Mouse (Mus musculus): ENCODE measurements around the gene Stk40. TPM values are rescaled to one million over a fixed set of nuclear protein-coding genes. Genes with fewer than 3 reads are reported as not detected.
"Not testable (repeated sequence)": the region's sequence is repeated elsewhere in the genome, so short reads cannot be mapped to it uniquely, and the experiment has no call there.

Stk40 gene
- total RNA-seq, 1 experiment from 2014 or later, result 37.1 TPM

- ATAC-seq (replicated peaks; ENCODE audit: insufficient number of reproducible peaks, low FRiP score, low TSS enrichment, poor library complexity, severe bottlenecking), result 0 out of 2 replicates have a peak, but pooled peaks have one; percentile 5
Observed at GRCm38 (mm10) chr4:126149041-126149676, 45.4 kb downstream of the Stk40 start.

- ATAC-seq (replicated peaks; ENCODE audit: insufficient number of reproducible peaks, low FRiP score, low TSS enrichment, poor library complexity, severe bottlenecking), result no peak
Observed at GRCm38 (mm10) chr4:126149798-126150197, 46.0 kb downstream of the Stk40 start.

DNA sequence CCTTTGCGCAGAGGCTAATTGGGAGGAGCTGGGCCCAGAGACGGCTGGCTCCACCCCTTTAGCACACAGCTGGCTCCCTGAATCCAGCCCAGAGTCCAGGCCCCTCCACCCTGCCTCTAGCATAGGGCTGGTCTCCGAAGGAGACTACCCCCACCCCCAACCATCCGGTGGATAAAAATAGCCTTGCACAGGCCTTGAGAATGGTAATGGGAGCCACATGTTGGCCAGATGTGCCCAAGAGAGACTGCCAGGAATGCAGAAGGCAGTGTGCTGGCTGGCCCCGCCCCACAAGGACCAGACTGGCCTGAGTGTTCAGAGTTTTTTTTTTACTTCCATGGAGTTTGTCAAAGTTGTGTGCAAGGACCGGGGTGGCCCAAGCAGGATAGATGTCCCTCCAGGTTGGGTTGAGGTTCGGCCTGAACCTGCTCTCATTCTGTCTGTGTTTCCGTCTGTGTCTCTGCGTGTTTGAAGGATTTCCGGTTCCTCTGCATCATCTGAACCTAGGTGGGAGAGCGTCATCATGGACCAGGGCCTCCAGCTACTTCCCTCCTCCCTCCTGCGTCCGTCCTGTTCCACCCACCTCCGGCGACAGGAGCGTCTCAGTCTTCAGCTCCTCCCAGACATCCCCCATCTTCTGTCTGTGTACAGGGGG lies 46.7 kb downstream of the Stk40 start:
- no peak for ATAC-seq (replicated peaks; ENCODE audit: insufficient number of reproducible peaks, low FRiP score, low TSS enrichment, poor library complexity, severe bottlenecking)

GRCm38 (mm10) chr4:126150949-126151320 lies 47.2 kb downstream of the Stk40 start:
- ATAC-seq (replicated peaks; ENCODE audit: insufficient number of reproducible peaks, low FRiP score, low TSS enrichment, poor library complexity, severe bottlenecking), result no peak

DNA sequence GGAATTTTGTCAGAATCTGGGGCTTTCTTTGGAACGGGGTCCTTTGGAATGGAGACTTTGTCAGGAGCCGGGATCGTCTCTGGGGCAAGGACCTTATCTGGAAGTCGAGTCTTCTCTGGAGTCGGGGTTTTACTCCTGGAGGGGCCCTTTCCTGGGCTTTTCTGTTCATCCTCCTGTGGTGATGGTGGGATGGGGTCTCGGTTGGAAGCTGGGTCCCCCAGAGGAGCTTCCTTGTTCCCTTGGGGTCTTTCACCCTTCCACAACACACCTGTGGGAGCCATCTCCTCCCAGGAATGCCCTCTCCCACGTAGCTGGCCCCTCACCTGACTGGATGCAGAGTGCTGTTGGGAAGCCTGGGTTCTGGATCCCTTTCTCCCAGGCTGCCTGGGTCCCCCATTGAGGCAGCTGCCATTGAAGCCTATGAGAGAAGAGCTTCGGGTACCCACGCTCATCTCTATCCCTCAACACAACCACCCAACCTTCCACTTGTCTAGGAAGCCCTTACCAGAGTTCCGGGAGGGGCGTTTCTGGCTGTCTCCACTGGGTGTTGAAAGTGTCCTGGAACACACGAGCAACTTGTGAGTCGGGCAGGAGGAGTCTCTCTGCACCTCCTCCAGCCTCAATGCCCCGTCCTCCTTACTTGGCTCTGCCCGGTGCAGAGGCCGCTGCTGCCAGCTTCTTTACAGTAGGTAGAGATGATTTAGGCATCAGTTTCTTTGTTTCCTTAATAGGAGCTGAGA lies 48.1 kb downstream of the Stk40 start:
- ATAC-seq (replicated peaks; ENCODE audit: insufficient number of reproducible peaks, low FRiP score, low TSS enrichment, poor library complexity, severe bottlenecking), result no peak

GRCm38 (mm10) chr4:126152864-126153263 lies 49.1 kb downstream of the Stk40 start:
- ATAC-seq (replicated peaks; ENCODE audit: insufficient number of reproducible peaks, low FRiP score, low TSS enrichment, poor library complexity, severe bottlenecking), result no peak

DNA sequence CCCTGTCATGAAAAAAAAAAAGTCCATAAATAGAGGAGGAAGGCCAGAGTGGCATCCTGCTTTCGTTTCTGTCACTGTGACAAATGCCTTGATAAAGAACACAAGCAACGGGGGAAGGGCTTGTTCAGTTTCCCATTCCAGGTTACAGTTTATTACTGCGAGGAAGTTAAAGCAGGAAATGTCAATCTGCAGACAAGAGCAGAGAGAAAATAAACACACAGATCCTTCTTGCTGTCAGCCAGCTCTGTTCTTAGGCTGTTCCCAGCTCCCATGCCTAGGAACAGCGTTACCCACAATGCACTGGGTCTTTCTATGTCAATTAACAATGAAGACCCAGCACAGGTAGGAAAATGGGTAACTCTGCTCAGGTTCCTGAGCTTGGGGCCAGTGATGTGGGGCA lies 51.4 kb downstream of the Stk40 start:
- ATAC-seq (replicated peaks; ENCODE audit: insufficient number of reproducible peaks, low FRiP score, low TSS enrichment, poor library complexity, severe bottlenecking), result no peak

DNA sequence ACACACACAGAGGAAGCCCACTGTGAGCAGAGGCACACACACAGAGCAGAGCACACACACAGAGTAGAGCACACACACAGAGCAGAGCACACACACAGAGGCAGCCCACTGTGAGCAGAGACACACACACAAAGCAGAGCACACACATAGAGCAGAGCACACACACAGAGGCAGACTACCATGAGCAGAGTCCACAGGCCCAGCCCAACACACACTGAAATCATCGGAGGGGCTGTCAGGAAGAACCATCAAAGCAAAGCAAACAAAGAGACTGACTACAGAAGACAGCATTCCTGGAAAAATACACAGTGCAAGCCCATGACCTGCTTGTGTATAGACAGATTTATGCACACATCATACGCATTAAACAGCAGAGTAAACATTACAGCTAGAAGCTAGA lies 52.1 kb downstream of the Stk40 start:
- no peak for ATAC-seq (replicated peaks; ENCODE audit: insufficient number of reproducible peaks, low FRiP score, low TSS enrichment, poor library complexity, severe bottlenecking)

- ATAC-seq (replicated peaks; ENCODE audit: insufficient number of reproducible peaks, low FRiP score, low TSS enrichment, poor library complexity, severe bottlenecking), result 0 out of 2 replicates have a peak, but pooled peaks have one; percentile 33
Observed at GRCm38 (mm10) chr4:126156617-126157016, 52.9 kb downstream of the Stk40 start.

GRCm38 (mm10) chr4:126157562-126157961 lies 53.8 kb downstream of the Stk40 start:
- no peak for ATAC-seq (replicated peaks; ENCODE audit: insufficient number of reproducible peaks, low FRiP score, low TSS enrichment, poor library complexity, severe bottlenecking)

DNA sequence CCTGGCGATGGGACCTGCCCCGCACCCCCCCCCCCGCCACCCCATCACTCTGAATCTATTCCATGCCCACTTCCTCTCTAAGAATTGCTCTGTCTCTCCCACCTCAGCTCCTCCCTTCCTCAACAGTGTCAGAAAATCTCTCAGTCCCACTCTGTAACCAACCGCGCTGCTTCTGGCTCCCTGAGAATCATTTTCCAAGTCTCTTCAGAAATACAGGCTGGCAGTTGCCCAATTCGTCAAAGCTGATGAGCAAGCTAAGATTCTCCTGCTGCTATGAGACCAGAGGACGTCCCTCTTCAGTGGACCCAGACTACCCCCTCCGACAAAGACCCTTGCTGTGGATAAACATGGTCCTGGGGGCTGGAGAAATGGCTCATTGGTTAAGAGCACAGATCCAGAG lies 55.7 kb downstream of the Stk40 start:
- ATAC-seq (replicated peaks; ENCODE audit: insufficient number of reproducible peaks, low FRiP score, low TSS enrichment, poor library complexity, severe bottlenecking), result no peak

- ATAC-seq (replicated peaks; ENCODE audit: insufficient number of reproducible peaks, low FRiP score, low TSS enrichment, poor library complexity, severe bottlenecking), result no peak
Observed at GRCm38 (mm10) chr4:126160981-126161380, 57.2 kb downstream of the Stk40 start.

DNA sequence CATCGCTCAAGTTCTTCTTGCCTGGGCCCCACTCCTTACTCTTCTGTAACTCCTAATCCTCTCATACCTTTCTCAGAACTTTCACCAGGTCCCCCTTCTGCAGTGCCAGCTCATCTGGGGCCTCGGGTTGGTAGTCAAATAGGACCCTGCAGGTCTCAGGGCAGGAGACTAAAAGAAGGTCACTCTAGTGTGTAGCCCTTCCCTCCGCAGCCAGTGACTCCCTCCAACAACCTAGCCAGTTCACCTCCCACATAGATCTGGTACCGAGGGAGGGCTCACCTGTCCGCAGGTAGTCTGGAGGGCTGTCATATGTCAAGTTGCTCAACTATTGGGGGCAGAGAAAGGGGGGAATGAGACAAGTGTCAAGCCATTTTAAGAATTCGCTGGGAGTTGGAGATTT lies 57.7 kb downstream of the Stk40 start:
- ATAC-seq (replicated peaks; ENCODE audit: insufficient number of reproducible peaks, low FRiP score, low TSS enrichment, poor library complexity, severe bottlenecking), result no peak

DNA sequence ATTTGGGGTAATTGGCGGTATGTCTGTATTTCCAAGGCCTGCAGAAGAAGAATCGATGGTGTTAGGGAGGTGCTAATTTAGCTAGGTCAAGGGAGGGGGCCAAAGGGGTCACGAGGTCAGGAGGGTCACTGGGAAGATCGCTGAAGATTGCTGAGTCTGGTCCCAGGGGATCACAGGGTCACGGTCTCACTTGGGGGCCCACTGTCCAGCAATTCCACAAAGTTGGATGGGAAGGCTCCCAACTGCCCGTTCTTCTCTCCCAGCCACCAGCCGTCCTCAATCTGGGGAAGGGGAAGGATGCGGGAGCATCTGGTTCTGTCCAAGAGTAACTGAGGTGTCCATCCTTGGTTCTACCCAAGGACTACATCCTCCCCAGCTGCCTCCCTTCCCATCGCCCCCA lies 58.2 kb downstream of the Stk40 start:
- ATAC-seq (replicated peaks; ENCODE audit: insufficient number of reproducible peaks, low FRiP score, low TSS enrichment, poor library complexity, severe bottlenecking), result no peak

DNA sequence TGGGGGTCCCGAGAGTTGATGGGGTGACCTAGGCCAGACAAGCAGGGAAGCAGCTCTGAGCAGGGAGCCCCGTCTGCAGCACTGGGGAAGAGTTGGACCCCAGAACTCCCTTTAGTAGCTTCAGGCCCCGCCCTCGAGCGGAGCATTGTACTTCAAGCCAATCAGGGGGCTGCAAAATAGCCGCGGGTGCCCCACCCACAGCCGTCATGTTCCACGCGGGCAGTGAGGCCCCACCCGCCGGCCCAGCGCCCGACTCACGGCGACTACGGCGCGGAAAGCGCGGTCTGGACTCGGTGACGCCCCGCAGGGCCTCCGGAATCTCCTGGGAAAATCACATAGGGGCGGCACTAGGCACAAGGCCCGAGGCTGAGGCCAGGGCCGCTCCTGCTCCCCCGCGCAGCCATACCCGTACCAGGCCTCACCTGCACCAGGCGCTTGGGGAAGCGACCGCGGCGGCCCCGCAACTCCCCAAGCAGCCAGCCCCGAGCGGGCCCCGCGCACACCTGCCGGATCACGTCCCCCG lies 58.8 kb downstream of the Stk40 start:
- ATAC-seq (replicated peaks; ENCODE audit: insufficient number of reproducible peaks, low FRiP score, low TSS enrichment, poor library complexity, severe bottlenecking), result peak; percentile 83

GRCm38 (mm10) chr4:126163067-126163659 lies 59.4 kb downstream of the Stk40 start, which contains the start of gene Sh3d21:
TSS of gene Sh3d21 (minus strand) at chr4:126163491.
- ATAC-seq (replicated peaks; ENCODE audit: insufficient number of reproducible peaks, low FRiP score, low TSS enrichment, poor library complexity, severe bottlenecking), result 0 out of 2 replicates have a peak, but pooled peaks have one; percentile 9

DNA sequence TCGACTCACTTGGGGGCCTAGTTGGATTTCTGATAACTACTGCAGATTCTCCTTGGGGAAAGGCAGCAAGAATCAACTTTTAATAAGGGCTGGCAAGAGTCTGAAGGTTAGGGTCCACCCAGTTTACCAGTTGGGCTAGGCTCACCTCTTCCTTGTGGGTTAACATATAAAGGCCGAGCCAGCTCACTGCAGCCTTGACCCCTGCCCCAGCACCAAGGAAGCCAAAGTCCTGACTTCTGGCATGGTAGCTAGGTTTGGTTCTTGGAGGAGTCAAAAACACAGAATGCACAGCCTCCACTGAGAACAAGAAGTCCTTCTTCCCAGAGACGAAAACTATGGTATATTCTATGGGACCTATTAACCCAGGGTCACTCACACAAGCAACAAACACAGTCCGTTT lies 59.9 kb downstream of the Stk40 start:
- ATAC-seq (replicated peaks; ENCODE audit: insufficient number of reproducible peaks, low FRiP score, low TSS enrichment, poor library complexity, severe bottlenecking), result no peak

DNA sequence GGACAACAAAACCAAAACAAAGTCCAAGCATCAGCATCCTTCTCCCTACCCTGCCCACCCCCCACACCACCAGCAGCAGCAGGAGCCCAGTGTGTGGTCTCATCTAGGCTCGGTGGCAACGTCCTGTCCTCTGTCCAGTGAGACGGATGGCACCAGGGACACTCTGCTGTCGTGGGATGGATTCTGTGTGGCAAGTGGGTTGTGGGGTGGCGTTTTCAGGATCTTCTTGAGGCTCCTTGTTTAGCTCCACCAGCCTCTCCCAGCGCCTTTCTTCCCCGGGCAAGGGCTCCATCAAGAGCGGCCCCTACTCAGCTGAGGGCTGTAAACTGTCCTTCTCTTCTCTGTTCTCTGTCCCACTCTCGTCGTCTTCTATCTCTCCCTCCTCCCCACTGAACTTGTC lies 61.3 kb downstream of the Stk40 start:
- ATAC-seq (replicated peaks; ENCODE audit: insufficient number of reproducible peaks, low FRiP score, low TSS enrichment, poor library complexity, severe bottlenecking), result not testable (repeated sequence)

- no peak for ATAC-seq (replicated peaks; ENCODE audit: insufficient number of reproducible peaks, low FRiP score, low TSS enrichment, poor library complexity, severe bottlenecking)
Observed at GRCm38 (mm10) chr4:126166084-126166483, 62.3 kb downstream of the Stk40 start.

Measured in monocyte, adult 5-6 weeks (primary cell).